Mouse (Mus musculus) monocyte, adult 2 months (primary cell): ENCODE data around the gene Mfsd12.

ENCODE experiments used
- DNase-seq, 2 experiments: peaks; one replicate each; pipeline ENCODE4 v3.0.0; 2022; ENCODE audit warnings: low spot score in 2 of 2, low read depth in 1 of 2

The Mfsd12 gene

GRCm38 (mm10) chr10:81413310-81414261 is 56.3 kb downstream of the Mfsd12 start:
- peak in 1 of 2 experiments; percentile 47 for DNase-seq

DNA sequence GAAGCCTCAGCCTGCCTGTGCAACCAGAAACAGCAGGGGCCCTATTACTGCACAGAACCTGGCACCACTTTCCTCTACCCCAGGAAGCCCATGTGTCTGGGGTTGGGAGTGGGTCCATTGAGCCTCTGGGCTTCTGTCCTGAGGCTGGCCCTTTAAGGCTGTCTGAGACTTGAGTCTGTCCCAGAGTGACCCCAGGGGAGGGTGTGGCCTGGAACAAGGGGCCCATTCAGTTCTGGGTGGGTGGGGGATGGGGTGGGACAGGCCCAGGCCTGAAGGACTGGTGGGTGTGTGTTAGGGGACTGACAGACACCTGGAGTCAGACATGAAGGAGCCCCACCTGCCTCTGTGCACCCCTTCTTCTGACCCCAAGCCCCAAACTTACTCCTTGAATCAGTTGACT is 57.4 kb downstream of the Mfsd12 start:
- no peak for DNase-seq

DNA sequence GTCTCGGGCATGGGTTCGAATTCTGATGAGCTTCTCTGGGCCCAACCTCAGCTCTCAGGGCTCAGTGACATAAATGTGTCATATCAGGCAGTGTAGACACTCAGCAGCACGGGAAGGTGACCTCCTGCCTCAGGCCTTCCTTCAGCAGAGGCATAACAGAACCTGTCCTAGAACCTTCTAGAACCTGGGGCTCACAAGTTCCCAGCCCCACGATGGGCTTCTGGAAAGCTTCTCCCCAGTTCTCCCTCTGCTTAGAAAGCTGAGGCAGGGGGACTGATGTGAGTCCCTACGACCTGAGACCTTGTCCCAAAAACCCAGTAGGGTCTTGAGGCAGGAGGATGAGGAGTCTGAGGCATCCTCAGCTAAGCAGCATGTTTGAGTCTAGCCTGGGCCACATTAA is 57.9 kb downstream of the Mfsd12 start:
- no peak for DNase-seq
